Mouse (Mus musculus): ENCODE data around the gene Gm20403. TPM values are rescaled to one million over a fixed set of nuclear protein-coding genes. Genes with fewer than 3 reads are reported as not detected.

Gene Gm20403
- polyA plus RNA-seq, 1 experiment: not detected

- Histone ChIP-seq H3K27ac (ENCODE audit: insufficient read depth, low read length) (no peak overlapping the region), H3K9me3 (replicated peaks; ENCODE audit: control insufficient read depth, insufficient read depth, low read length, poor library complexity, severe bottlenecking) (no peaks in the 10 kb centered on the region), H3K9ac (ENCODE audit: low read depth, poor library complexity, severe bottlenecking) (no peak overlapping the region), H3K4me1 (ENCODE audit: control insufficient read depth, insufficient read depth, low read length) (no peaks in the 10 kb centered on the region), H3K4me3 (ENCODE audit: low read depth, low read length) (no peak overlapping the region), H3K27me3 (ENCODE audit: control insufficient read depth, insufficient read depth, low read length, poor library complexity, severe bottlenecking) (no peaks in the 10 kb centered on the region), H3K36me3 (ENCODE audit: control insufficient read depth, insufficient read depth, low read length, poor library complexity, severe bottlenecking) (no peaks in the 10 kb centered on the region)
- no peak for TF ChIP-seq EP300 (IDR thresholded peaks at IDR 0.05; ENCODE audit: insufficient read depth, low read depth, low read length)
- no peak for TF ChIP-seq POLR2A (IDR thresholded peaks at IDR 0.05; ENCODE audit: insufficient read depth, low read length)
- TF ChIP-seq CTCF (IDR thresholded peaks at IDR 0.05; ENCODE audit: low read depth, low read length): no peak
Observed at GRCm38 (mm10) chr12:55016339-55017118, 30.2 kb upstream of the Gm20403 start.

- TF ChIP-seq EP300 (IDR thresholded peaks at IDR 0.05; ENCODE audit: insufficient read depth, low read depth, low read length) (no peak), CTCF (IDR thresholded peaks at IDR 0.05; ENCODE audit: low read depth, low read length) (no peak), POLR2A (IDR thresholded peaks at IDR 0.05; ENCODE audit: insufficient read depth, low read length) (no peak)
- no peaks in the 10 kb centered on the region for H3K9me3 ChIP-seq (replicated peaks; ENCODE audit: control insufficient read depth, insufficient read depth, low read length, poor library complexity, severe bottlenecking)
- H3K4me3 ChIP-seq (ENCODE audit: low read depth, low read length): no peak overlapping the region
Observed at GRCm38 (mm10) chr12:55015428-55015827, 29.1 kb upstream of the Gm20403 start.

GRCm38 (mm10) chr12:55013626-55014398 lies 27.5 kb upstream of the Gm20403 start, which contains the start of gene Baz1a:
TSS of gene Baz1a (minus strand) at chr12:55014348.
- TF ChIP-seq POLR2A (IDR thresholded peaks at IDR 0.05; ENCODE audit: insufficient read depth, low read length): no peak
- no peaks in the 10 kb centered on the region for H3K36me3 ChIP-seq (ENCODE audit: control insufficient read depth, insufficient read depth, low read length, poor library complexity, severe bottlenecking)
- no peaks in the 10 kb centered on the region for H3K4me1 ChIP-seq (ENCODE audit: control insufficient read depth, insufficient read depth, low read length)
- H3K9me3 ChIP-seq (replicated peaks; ENCODE audit: control insufficient read depth, insufficient read depth, low read length, poor library complexity, severe bottlenecking): no peaks in the 10 kb centered on the region
- H3K27ac ChIP-seq (ENCODE audit: insufficient read depth, low read length): no peak within 1 kb of the TSS
- no peaks in the 10 kb centered on the region for H3K27me3 ChIP-seq (ENCODE audit: control insufficient read depth, insufficient read depth, low read length, poor library complexity, severe bottlenecking)
- no peak within 1 kb of the TSS for H3K9ac ChIP-seq (ENCODE audit: low read depth, poor library complexity, severe bottlenecking)
- no peak within 1 kb of the TSS for H3K4me3 ChIP-seq (ENCODE audit: low read depth, low read length)

More at GRCm38 (mm10) chr12:55015428-55015827, 29.1 kb upstream of the Gm20403 start:
- Histone ChIP-seq H3K36me3 (ENCODE audit: control insufficient read depth, insufficient read depth, low read length, poor library complexity, severe bottlenecking) (no peaks in the 10 kb centered on the region), H3K9ac (ENCODE audit: low read depth, poor library complexity, severe bottlenecking) (no peak overlapping the region), H3K27ac (ENCODE audit: insufficient read depth, low read length) (no peak overlapping the region), H3K4me1 (ENCODE audit: control insufficient read depth, insufficient read depth, low read length) (no peaks in the 10 kb centered on the region), H3K27me3 (ENCODE audit: control insufficient read depth, insufficient read depth, low read length, poor library complexity, severe bottlenecking) (no peaks in the 10 kb centered on the region)

- no peaks in the 10 kb centered on the region for H3K36me3 ChIP-seq (ENCODE audit: control insufficient read depth, insufficient read depth, low read length, poor library complexity, severe bottlenecking)
- no peaks in the 10 kb centered on the region for H3K9me3 ChIP-seq (replicated peaks; ENCODE audit: control insufficient read depth, insufficient read depth, low read length, poor library complexity, severe bottlenecking)
- TF ChIP-seq CTCF (IDR thresholded peaks at IDR 0.05; ENCODE audit: low read depth, low read length): no peak
- TF ChIP-seq POLR2A (IDR thresholded peaks at IDR 0.05; ENCODE audit: insufficient read depth, low read length): no peak
- no peak for TF ChIP-seq EP300 (IDR thresholded peaks at IDR 0.05; ENCODE audit: insufficient read depth, low read depth, low read length)
- no peak overlapping the region for H3K27ac ChIP-seq (ENCODE audit: insufficient read depth, low read length)
- H3K4me1 ChIP-seq (ENCODE audit: control insufficient read depth, insufficient read depth, low read length): no peaks in the 10 kb centered on the region
- H3K27me3 ChIP-seq (ENCODE audit: control insufficient read depth, insufficient read depth, low read length, poor library complexity, severe bottlenecking): no peaks in the 10 kb centered on the region
- no peak overlapping the region for H3K9ac ChIP-seq (ENCODE audit: low read depth, poor library complexity, severe bottlenecking)
- no peak overlapping the region for H3K4me3 ChIP-seq (ENCODE audit: low read depth, low read length)
Observed at GRCm38 (mm10) chr12:55013031-55013430, 26.7 kb upstream of the Gm20403 start.

- TF ChIP-seq EP300 (IDR thresholded peaks at IDR 0.05; ENCODE audit: insufficient read depth, low read depth, low read length) (no peak), POLR2A (IDR thresholded peaks at IDR 0.05; ENCODE audit: insufficient read depth, low read length) (no peak)
Observed at GRCm38 (mm10) chr12:55007361-55008008, 21.2 kb upstream of the Gm20403 start.

More at GRCm38 (mm10) chr12:55007361-55008008, 21.2 kb upstream of the Gm20403 start:
- no peaks in the 10 kb centered on the region for H3K27me3 ChIP-seq (ENCODE audit: control insufficient read depth, insufficient read depth, low read length, poor library complexity, severe bottlenecking)
- no peak overlapping the region for H3K9ac ChIP-seq (ENCODE audit: low read depth, poor library complexity, severe bottlenecking)
- H3K36me3 ChIP-seq (ENCODE audit: control insufficient read depth, insufficient read depth, low read length, poor library complexity, severe bottlenecking): no peaks in the 10 kb centered on the region
- H3K4me1 ChIP-seq (ENCODE audit: control insufficient read depth, insufficient read depth, low read length): peaks cover 1% of the 10 kb centered on the region
- 0 out of 2 replicates have a peak, but pooled peaks cover 4% of the 10 kb centered on the region for H3K9me3 ChIP-seq (replicated peaks; ENCODE audit: control insufficient read depth, insufficient read depth, low read length, poor library complexity, severe bottlenecking)
- H3K4me3 ChIP-seq (ENCODE audit: low read depth, low read length): no peak overlapping the region
- H3K27ac ChIP-seq (ENCODE audit: insufficient read depth, low read length): no peak overlapping the region

Measured in ES-Bruce4 (cell line).